In the genomic region with DNA sequence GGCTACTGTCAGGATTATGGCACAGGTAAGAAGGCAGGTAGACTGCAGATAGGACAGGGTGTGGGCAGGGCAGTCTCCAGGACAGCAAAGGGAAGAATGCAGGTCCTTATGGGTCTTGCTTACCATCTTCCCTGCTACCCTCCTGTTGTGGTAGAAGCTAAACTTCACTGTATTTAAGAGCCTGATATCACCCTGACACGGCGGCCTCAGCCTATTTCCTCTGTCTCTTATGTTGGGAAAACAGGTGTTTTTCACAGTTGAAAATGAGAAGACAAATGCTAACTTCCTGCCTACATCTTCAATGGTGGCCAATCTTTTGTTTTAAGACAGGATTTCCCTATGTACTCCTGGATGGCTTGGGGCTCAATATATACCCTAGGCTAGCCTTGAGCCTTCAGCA, we compare ENCODE assay signal across 24 mouse cellular contexts.
DNase-seq lines count a peak whose midpoint lies in the region; TF ChIP-seq lines count a peak whose summit lies in the region.
"Had no signal": no experiment of that assay in that cellular context is flagged by ENCODE, and none has a peak within 500 bp of the region (broad histone marks: within the 10 kb centered on the region; RNA-seq: fewer than 3 reads in every experiment).

No protein-coding gene starts in this region.

- no peaks in the 10 kb centered on the region for H3K36me3 ChIP-seq in kidney, adult 2 months (ENCODE audit: control insufficient read depth, insufficient read depth, low read length)
- H3K36me3 ChIP-seq: embryonic facial prominence, embryonic 15.5 days; liver, embryonic 13.5 days had no signal

- no peak overlapping the region for H3K4me3 ChIP-seq in cerebellum, adult 2 months (replicated peaks; ENCODE audit: insufficient read depth, low read depth, low read length)
- no peak overlapping the region for H3K4me3 ChIP-seq in kidney, adult 2 months (ENCODE audit: insufficient read depth, low read depth, low read length)
- H3K4me3 ChIP-seq: embryonic facial prominence, embryonic 15.5 days; heart, adult 2 months; hindbrain, embryonic 15.5 days; left cerebral cortex, adult 2 months; liver, embryonic 13.5 days; midbrain, embryonic 13.5 days; neural tube, embryonic 13.5 days had no signal

- WGBS in cerebellum, adult 2 months = 82% methylated on average over 2 of the region's 2 CpGs
- WGBS in kidney, adult 2 months = 77% methylated on average over 2 of the region's 2 CpGs

- no peak for TF ChIP-seq CTCF in cerebellum, adult 2 months (IDR thresholded peaks at IDR 0.05; ENCODE audit: borderline replicate concordance, insufficient read depth, low read depth, low read length)
- TF ChIP-seq CTCF in kidney, adult 2 months (conservative IDR thresholded peaks at IDR 0.05; ENCODE audit: insufficient read depth, insufficient read length, low read depth, low read length) = no peak

- peak; percentile 31 for DNase-seq in embryo, embryonic 10.5 days (ENCODE audit: low spot score)
- DNase-seq in embryo, embryonic 10 days (ENCODE audit: low spot score) = no peak
- DNase-seq in 416B (ENCODE audit: low read depth) = peak; percentile 17
- DNase-seq in hindlimb bud, embryonic 11.5 days (ENCODE audit: extremely low spot score, low read depth, low spot score) = peak; percentile 26
- DNase-seq in thymus, postnatal 10 days (ENCODE audit: low spot score in 2 of 2) = peak; percentile 32 to 44
- DNase-seq in cerebellum, adult 11 months = no peak
- DNase-seq in cerebellum, adult 2 months = no peak
- DNase-seq in kidney, adult 2 months = no peak
- DNase-seq: adrenal gland, adult 2 months; cerebellum, adult 8-10 months; cerebellum, postnatal 36 days; gastrocnemius, postnatal 14 days; heart, adult 2 months; heart, postnatal 36 days; kidney, postnatal 4 days; layer of hippocampus, adult 9-11 months; liver, embryonic 13.5 days; lung, adult 2 months; lung, postnatal 14 days had no signal

- no peaks in the 10 kb centered on the region for H3K4me1 ChIP-seq in cerebellum, adult 2 months (ENCODE audit: control insufficient read depth, insufficient read depth, low read length)
- H3K4me1 ChIP-seq in kidney, adult 2 months (ENCODE audit: control insufficient read depth, insufficient read depth, low read length) = no peaks in the 10 kb centered on the region
- H3K4me1 ChIP-seq: embryonic facial prominence, embryonic 15.5 days; hindbrain, embryonic 15.5 days; midbrain, embryonic 13.5 days; neural tube, embryonic 13.5 days had no signal

- no peak overlapping the region for H3K27ac ChIP-seq in cerebellum, adult 2 months (ENCODE audit: insufficient read depth, low read length)
- H3K27ac ChIP-seq in kidney, adult 2 months (ENCODE audit: insufficient read depth, low read depth, low read length) = no peak overlapping the region
- H3K27ac ChIP-seq: embryonic facial prominence, embryonic 15.5 days; heart, adult 2 months; hindbrain, embryonic 15.5 days; left cerebral cortex, adult 2 months; liver, embryonic 13.5 days; midbrain, embryonic 13.5 days; neural tube, embryonic 13.5 days had no signal

- TF ChIP-seq POLR2A in cerebellum, adult 2 months (IDR thresholded peaks at IDR 0.05; ENCODE audit: borderline replicate concordance, insufficient read depth, low read length) = no peak
- no peak for TF ChIP-seq POLR2A in kidney, adult 2 months (IDR thresholded peaks at IDR 0.05; ENCODE audit: low read depth, low read length)

- no peaks in the 10 kb centered on the region for H3K27me3 ChIP-seq in cerebellum, adult 2 months (ENCODE audit: control insufficient read depth, insufficient read depth, low read length)
- no peaks in the 10 kb centered on the region for H3K27me3 ChIP-seq in kidney, adult 2 months (replicated peaks; ENCODE audit: control insufficient read depth, insufficient read depth, low read length)
- H3K27me3 ChIP-seq: embryonic facial prominence, embryonic 15.5 days; hindbrain, embryonic 15.5 days; liver, embryonic 13.5 days; midbrain, embryonic 13.5 days; neural tube, embryonic 13.5 days had no signal

Comparison
In these comparisons a context has a peak if more than half of its experiments do, and no peak if none do; other contexts are left out.
1. DNase-seq: peak in embryo, embryonic 10.5 days (single experiment), 416B (single experiment), hindlimb bud, embryonic 11.5 days (single experiment) and thymus, postnatal 10 days (2 of 2); none in embryo, embryonic 10 days (single experiment), cerebellum, adult 11 months (single experiment), cerebellum, adult 2 months (0 of 2) and kidney, adult 2 months (single experiment).